Mouse (Mus musculus) midbrain, embryonic 13.5 days (tissue): ENCODE measurements around the gene Cdh11. TPM values are rescaled to one million over a fixed set of nuclear protein-coding genes. Genes with fewer than 3 reads are reported as not detected.

Source experiments
- ATAC-seq: fragments of 200-750 bp; cut with Nextera tagmentation; 2 replicates; pipeline ENCODE4 v1.8.0; 2017; ENCODE audit warnings: mild to moderate bottlenecking, moderate TSS enrichment, moderate library complexity
- H3K27ac ChIP-seq: fragments of 300-500 bp; sonication (generic); 2 replicates; pipeline ENCODE4 v1.5.1; 2015; ENCODE audit warnings: inconsistent platforms, mild to moderate bottlenecking, moderate library complexity
- H3K27me3 ChIP-seq: fragments of 300-500 bp; sonication (generic); 2 replicates; pipeline ENCODE4 v1.6.1; 2015; ENCODE audit warnings: mild to moderate bottlenecking, inconsistent platforms
- H3K36me3 ChIP-seq: fragments of 300-500 bp; sonication (generic); 2 replicates; pipeline ENCODE4 v1.6.1; 2015; ENCODE audit warnings: mild to moderate bottlenecking, inconsistent platforms
- H3K4me1 ChIP-seq: fragments of 300-500 bp; sonication (generic); replicated peaks from 2 replicates; pipeline ENCODE4 v1.6.1; 2015; ENCODE audit warnings: inconsistent platforms
- H3K4me2 ChIP-seq: fragments of 300-500 bp; sonication (generic); replicated peaks from 2 replicates; pipeline ENCODE4 v1.6.1; 2015; ENCODE audit warnings: moderate library complexity, mild to moderate bottlenecking, inconsistent platforms
- H3K4me3 ChIP-seq: fragments of 300-500 bp; sonication (generic); replicated peaks from 2 replicates; pipeline ENCODE4 v1.5.1; 2015; ENCODE audit warnings: mild to moderate bottlenecking, inconsistent platforms
- H3K9ac ChIP-seq: fragments of 300-500 bp; sonication (generic); replicated peaks from 2 replicates; pipeline ENCODE4 v1.6.1; 2015; ENCODE audit warnings: mild to moderate bottlenecking, inconsistent platforms
- H3K9me3 ChIP-seq: fragments of 300-500 bp; sonication (generic); 2 replicates; pipeline ENCODE4 v1.6.1; 2016; ENCODE audit warnings: mild to moderate bottlenecking, inconsistent platforms
- WGBS: fragments of 180-500 bp; shearing (Covaris S2); methylation state at CpG from one replicate; pipeline ENCODE4 v1.1.7; 2015; 5-methylcytosine and 5-hydroxymethylcytosine counted together
- microRNA-seq: library from miRNA; unstranded; fragments of <30 nt; microRNA quantifications from one replicate; pipeline ENCODE4, GENCODE M21; 2016
- polyA plus RNA-seq: library from polyadenylated mRNA; unstranded; fragments of >200 nt; fragmentation: Nextera tagmentation; extraction: Ambion mirVana; gene quantifications from 2 replicates; pipeline ENCODE4 v1.2.1, GENCODE M21; 2015

The Cdh11 gene
- polyA plus RNA-seq, 1 experiment from 2014 or later: 29.7 TPM

DNA sequence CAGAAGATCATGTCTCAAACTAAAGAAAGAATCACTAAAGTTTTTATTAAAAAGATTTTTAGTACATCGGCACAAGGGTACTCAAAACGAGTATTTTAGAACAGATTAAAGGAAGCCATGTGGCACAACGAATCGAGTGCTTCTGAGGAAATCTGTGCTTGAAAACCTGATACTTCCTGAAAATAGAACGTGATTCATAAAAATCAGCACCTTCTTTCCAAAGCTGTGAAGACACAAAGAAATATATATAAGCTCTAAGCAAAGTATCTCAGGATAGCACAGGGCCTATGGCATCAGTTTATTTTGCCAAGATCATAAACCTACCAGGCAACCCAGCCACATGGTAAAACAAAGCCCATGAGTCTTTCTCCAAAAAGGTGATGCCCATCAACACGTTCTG, 191.5 kb downstream of the Cdh11 start:
- no peaks in the 10 kb centered on the region for H3K27me3 ChIP-seq
- no peak overlapping the region for H3K4me3 ChIP-seq
- no peaks in the 10 kb centered on the region for H3K9me3 ChIP-seq
- ATAC-seq: no peak
- WGBS: 92% methylated on average over 6 of the region's 6 CpGs
- H3K9ac ChIP-seq: no peak overlapping the region
- no peaks in the 10 kb centered on the region for H3K36me3 ChIP-seq
- no peak overlapping the region for H3K4me2 ChIP-seq
- no peak overlapping the region for H3K27ac ChIP-seq
- no peaks in the 10 kb centered on the region for H3K4me1 ChIP-seq

Small RNA genes lying within 50 kb of the gene (microRNA-seq; reads per million reads assigned to microRNA genes)
- gene Gm26301: not detected
